Mouse (Mus musculus) right cerebral cortex, postnatal 36 days (tissue): ENCODE results near the gene Gm10670.
"Not testable (repeated sequence)": the region's sequence is repeated elsewhere in the genome, so short reads cannot be mapped to it uniquely, and the experiment has no call there.

Source experiments
- DNase-seq, 2 experiments: peaks; one replicate each; pipeline ENCODE4 v3.0.0; 2022; ENCODE audit warnings: low spot score in 2 of 2, mixed read lengths in 1 of 2

Gene Gm10670

DNA sequence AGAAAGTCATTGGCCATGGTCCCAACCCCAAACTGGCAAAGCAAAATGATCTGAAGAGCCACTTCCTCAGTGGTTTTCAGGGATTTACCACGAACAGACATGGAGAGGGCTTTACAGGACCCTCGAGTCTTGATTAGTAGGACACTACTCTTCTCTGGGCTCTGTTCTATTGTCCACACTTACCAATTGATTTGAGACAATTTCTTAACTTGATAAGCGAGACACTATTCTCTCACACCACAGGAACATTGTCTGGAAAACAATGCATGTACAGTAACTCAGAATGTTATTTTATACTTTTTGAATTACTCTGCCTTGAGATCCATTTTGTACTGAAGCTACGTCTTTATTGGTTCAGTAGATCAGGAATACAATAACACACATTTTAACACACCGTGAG lies at the start of gene Gm10670:
Gene Gm10670, minus strand, starts transcription at position 101 of the 400 bp plus-strand sequence.
- not testable (repeated sequence) for DNase-seq

DNA sequence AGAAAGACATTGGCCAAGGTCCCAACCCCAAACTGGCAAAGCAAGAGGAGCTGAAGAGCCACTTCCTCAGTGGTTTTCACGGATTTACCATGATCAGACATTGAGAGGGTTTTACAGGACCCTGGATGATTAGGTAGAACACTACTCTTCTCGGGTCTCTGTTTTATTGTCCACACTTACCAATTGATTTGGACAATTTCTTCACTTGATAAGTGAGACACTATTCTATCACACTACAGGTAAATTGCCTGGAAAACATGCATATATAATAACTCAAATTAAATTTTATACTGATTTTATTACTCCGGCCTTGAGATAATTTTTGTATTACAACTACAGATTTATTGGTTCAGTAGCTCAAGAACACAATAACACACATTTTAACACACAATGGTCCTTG lies 35.7 kb upstream of the Gm10670 start, which contains the start of gene Vmn1r103:
Gene Vmn1r103, minus strand, starts transcription at position 101 of the 400 bp plus-strand sequence.
- not testable (repeated sequence) for DNase-seq

GRCm38 (mm10) chr7:20442493-20442892 lies 32.2 kb downstream of the Gm10670 start, which contains the start of gene Vmn1r101:
Gene Vmn1r101 (minus strand): TSS chr7:20442593.
- DNase-seq = not testable (repeated sequence)
